Mouse (Mus musculus) embryo, embryonic 10.5 days (tissue): ENCODE results near the gene B3glct.

ENCODE experiments used
- DNase-seq: peaks from one replicate; pipeline ENCODE4 v3.0.0-alpha.2; 2015; ENCODE audit warnings: low spot score

Gene B3glct

GRCm38 (mm10) chr5:149663417-149663816 is 14.6 kb upstream of the B3glct start:
- DNase-seq = no peak

- DNase-seq = no peak
Observed at GRCm38 (mm10) chr5:149677196-149677595, 834 bp upstream of the B3glct start.

- DNase-seq = no peak
Observed at GRCm38 (mm10) chr5:149678990-149679348, 939 bp downstream of the B3glct start.

- peak; percentile 42 for DNase-seq
Observed at GRCm38 (mm10) chr5:149679362-149679761, 1.3 kb downstream of the B3glct start.

DNA sequence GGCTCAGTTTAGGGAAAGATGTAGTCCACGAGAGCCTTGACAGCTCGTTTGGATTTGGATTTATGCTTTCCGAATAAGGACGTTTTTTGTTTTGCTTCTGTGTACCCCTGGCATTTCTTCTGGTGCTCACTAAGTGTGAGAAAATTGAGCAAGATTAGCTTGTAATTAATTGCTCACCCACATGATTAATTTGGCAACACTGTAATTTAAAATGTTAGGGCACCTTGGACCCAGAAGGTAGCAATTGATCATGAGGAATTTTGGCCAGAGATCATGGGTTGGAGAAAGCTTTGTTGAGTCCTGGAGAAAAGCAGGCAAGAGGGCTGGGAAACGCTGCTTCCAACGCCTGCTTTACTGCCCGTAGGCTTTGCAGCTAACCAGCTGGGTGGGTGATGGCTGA is 1.9 kb downstream of the B3glct start:
- peak; percentile 12 for DNase-seq

DNA sequence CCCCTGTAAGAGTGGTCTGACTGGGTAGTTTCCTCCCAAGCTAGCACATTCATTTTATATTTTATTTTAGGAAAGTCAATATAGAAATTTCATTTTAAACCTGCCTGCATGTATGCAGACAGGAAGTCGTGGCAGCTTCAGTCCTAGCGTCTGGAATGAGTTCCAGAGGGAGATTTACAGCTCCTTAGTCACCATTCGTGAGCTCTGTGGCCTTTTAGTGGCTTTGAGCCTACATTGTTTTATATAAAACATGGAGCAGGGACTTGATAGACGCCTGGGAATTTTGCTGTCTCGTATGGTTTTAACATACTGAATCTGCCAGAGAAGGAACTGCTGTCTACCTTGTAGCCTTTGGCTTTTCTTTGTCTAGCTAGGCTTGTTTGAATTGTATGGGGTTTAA is 2.9 kb downstream of the B3glct start:
- DNase-seq = no peak

DNA sequence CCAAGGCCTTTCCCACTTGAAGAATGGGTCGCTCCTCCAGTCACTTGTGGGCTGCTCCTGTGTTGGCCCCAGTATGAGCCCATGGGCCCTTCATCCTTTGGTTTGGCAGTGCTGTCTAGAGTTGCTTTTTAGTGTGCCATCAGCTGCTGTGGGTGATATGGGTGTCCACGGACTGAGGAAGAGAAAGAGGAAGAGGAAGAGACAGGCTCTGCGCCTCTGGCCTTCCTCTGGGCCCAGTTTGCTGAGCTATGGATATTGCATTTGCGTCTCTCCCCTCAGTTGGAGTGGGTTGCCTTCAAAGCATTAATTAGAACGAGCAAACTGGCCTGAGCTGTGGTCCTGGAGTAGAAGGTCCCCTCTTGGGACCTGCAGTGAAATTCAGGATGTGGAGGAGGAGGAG is 11.8 kb downstream of the B3glct start:
- no peak for DNase-seq

GRCm38 (mm10) chr5:149692548-149692947 is 14.5 kb downstream of the B3glct start:
- DNase-seq = no peak

- DNase-seq = no peak
Observed at GRCm38 (mm10) chr5:149693200-149693599, 15.2 kb downstream of the B3glct start.

- no peak for DNase-seq
Observed at GRCm38 (mm10) chr5:149693968-149694367, 15.9 kb downstream of the B3glct start.

DNA sequence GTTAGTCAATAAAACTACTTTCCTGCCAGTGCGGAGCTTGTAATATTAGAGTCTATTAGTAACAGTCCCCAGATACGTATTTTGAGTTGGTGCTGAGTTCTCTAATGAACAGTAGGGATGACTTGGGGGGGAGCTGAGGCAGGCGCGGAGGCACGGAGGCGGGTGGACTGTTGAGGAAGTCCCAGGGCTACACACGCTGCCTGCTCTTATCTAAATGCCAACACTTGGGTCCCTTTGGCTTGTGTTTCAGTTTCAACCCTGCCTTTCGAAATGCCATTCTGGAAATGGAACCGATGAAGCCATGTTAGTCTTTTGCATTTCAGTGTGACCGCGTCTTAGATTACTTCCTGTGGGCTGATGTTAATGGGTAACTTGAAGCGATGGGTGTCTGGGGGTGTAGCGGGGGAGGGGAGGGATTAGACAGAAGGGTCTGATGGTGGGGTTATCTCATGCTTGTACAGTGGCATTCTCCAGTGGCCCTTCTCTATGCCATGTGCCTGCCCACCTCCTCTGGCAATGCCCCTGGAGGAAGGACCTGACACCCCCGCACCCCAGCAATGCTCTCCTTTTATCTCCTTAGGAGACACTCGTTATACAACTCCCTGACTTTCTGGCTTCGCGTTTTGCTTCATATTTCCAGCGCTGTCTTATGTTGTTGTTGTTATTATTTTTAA is 17.2 kb downstream of the B3glct start:
- no peak for DNase-seq

- DNase-seq = no peak
Observed at GRCm38 (mm10) chr5:149702770-149703169, 24.7 kb downstream of the B3glct start.

- DNase-seq = no peak
Observed at GRCm38 (mm10) chr5:149711545-149711944, 33.5 kb downstream of the B3glct start.

GRCm38 (mm10) chr5:149713170-149713774 is 35.2 kb downstream of the B3glct start:
- DNase-seq = peak; percentile 79

DNA sequence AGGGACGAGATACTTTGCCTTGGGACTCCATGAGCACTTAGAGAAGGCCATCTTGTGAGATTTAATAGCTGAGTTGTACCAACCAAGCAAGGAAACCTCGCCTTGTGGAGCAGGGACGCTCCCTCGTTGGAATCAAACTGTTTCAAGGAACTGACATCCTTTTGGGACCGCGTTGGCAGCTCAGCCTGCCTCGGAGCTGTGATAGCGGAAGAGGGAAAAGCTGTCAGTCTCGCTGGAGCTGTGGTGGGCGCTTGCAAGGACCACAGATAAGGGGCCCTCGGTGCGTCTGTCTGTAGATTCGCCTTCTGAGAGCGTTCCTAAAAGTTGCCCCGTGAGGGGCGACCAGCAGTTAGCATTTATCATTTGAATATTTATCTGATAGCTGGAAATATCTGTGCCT is 35.8 kb downstream of the B3glct start:
- DNase-seq = no peak

- DNase-seq = peak; percentile 54
Observed at GRCm38 (mm10) chr5:149715571-149716328, 37.7 kb downstream of the B3glct start.

DNA sequence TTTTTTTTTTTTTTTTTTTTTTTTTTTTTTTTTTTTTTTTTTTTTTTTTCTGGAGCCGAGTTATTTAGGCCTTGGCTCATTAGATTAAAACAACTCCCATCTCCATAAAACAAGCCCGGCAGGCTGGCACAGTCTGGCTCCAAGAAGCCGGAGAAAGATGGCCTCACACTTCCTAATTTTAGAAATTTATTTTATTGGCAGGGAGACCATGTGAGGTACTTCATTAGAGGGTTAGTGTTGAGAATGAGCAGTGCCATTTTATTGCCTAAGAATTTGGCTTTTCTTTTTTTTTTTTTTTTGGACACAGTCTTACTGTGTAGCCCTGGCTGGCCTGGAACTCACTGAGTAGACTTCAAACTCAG is 38.3 kb downstream of the B3glct start:
- DNase-seq = no peak

GRCm38 (mm10) chr5:149731776-149732175 is 53.7 kb downstream of the B3glct start:
- no peak for DNase-seq

- DNase-seq = no peak
Observed at GRCm38 (mm10) chr5:149737210-149737609, 59.2 kb downstream of the B3glct start.

- DNase-seq = no peak
Observed at GRCm38 (mm10) chr5:149740145-149740544, 62.1 kb downstream of the B3glct start.

DNA sequence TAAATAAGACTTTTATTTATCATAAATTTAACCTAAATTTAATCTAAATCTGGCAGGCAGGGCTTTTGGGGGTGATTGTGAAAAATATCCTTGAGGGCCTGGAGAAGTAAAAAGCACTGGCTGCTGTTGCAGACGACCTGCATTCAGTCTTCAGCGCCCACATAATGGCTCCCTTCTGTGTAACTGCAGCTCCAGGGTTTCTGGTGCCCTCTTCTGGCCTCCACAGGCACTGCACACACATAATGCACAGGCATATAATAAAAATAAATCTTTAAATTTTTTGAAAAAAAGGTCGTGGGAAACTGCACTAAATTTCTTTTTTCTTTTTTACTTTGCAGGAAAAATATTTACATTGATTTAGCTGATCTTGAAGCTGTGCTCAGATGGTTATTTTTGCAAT is 62.7 kb downstream of the B3glct start:
- no peak for DNase-seq

DNA sequence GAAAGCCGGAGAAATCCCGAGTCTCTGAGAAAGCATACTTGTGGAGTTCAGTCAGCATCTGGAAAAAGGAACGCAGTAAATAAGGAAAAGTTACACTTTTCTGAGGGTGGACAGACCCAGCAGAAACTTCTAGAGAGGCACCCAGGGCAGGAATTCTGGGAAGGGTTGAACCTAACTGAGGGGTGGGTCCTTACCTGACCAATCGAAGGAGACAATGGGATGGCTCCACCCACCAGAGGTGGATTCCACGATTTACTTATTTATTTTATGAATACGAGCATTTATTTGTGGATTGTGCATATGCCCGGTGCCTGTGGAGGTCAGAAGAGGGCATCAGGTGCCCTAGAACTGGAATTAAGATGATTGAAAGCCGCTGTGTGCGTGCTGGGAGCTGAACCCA is 64.3 kb downstream of the B3glct start:
- DNase-seq = no peak

- no peak for DNase-seq
Observed at GRCm38 (mm10) chr5:149745079-149745478, 67.0 kb downstream of the B3glct start.
